Mouse (Mus musculus): ENCODE results near the gene Ncam1.

GRCm38 (mm10) chr9:49523881-49524280 is 274.8 kb downstream of the Ncam1 start:
- TF ChIP-seq POLR2A (IDR thresholded peaks at IDR 0.05; ENCODE audit: low read depth, low read length) (no peak), USF1 (IDR thresholded peaks at IDR 0.05; ENCODE audit: low read depth, low read length) (no peak), SIN3A (IDR thresholded peaks at IDR 0.05; ENCODE audit: low read length) (no peak), KAT2A (IDR thresholded peaks at IDR 0.05; ENCODE audit: insufficient replicate concordance, low read length) (no peak)
